Mouse (Mus musculus) gastrocnemius, postnatal 4 days (tissue): ENCODE results near the gene Cysrt1. TPM values are rescaled to one million over a fixed set of nuclear protein-coding genes. Genes with fewer than 3 reads are reported as not detected.

Source experiments
- DNase-seq, 2 experiments: peaks; one replicate each; pipeline ENCODE4 v3.0.0; 2021 to 2022; ENCODE audit warnings: low spot score in 2 of 2, mixed read lengths in 2 of 2
- total RNA-seq, 2 experiments: library from RNA; stranded (reverse); gene quantifications; 2 replicates each; pipeline ENCODE4 v1.2.3; 2021

Gene Cysrt1
- total RNA-seq, 2 experiments from 2014 or later = not detected

DNA sequence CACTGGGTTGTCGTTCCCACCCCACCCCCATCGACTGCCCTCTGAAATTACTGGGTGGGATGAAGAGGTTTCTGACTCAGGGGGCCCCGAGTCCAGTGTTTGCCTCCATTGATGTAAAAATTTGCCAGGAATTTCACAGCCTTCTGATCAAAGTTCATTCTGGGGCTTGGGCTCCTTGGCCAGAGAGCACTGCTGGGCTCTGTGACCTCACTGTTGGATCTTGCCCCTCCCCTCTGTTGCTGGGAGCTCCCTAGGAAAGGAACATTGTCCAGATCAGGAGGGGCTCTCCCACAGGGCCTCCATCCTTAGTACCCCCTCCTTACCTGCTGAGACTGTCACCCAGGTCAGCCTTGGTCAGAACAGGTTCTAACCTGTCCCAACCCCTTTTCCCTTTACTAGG lies 27.8 kb downstream of the Cysrt1 start, which contains the start of gene Stpg3:
Gene Stpg3, minus strand, starts transcription at position 194 of the 400 bp plus-strand sequence.
- DNase-seq = no peak

DNA sequence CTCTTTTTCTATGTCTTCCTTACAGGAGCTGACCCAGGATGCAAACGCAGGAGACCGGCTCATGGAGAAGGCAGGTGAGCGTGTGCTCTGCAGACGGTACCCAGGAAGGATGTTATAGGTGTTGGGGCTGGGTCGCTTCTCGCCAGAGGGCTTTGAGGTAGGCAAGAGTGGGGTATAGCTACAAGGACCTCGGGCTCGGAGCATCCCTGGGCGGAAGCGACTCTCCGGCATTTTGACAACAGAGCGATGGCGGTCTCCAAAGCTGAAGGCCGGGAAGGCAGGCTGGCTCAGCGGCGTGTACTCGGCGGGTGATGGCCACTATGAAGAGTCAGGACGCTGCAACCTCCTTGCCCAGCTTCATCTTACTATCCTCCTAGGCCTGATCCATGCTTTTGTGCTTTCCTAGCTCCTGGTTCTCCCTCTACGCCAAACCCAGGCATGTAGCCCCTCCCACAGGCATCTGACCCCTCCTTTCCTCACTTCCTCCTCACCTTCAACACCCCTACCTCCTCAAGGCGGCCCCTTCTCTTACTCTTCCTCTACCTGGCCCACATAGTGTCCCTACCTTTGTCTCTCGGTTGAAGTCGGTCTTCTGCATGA lies 28.9 kb downstream of the Cysrt1 start:
- no peak for DNase-seq

DNA sequence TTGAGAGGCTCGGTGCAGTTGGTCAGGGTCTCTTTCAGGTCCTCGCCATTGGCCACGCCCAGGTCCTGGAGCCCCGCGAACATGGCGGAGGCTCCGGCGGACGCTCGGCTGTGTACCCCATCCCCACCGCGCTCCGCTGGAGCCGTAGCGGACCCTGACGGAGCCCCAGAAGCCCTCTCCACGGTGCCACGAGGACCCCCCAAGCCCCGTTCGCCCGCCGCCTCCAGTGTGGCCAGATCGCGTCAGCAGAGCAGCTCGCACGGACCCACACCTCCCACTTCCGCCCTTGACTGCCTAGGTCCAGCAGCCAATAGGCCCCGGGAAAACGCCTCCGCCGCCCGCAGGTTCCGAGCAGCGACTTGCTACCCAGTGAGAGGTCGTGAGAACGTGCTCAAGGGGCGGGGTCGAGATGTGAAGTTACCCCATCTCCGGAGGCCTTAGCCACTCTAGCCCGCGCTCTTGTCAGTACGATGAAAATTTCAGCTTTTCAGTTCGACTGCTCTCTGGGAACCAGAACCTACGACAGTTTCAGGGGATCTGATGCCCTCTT lies 31.1 kb downstream of the Cysrt1 start, which contains the start of gene Nelfb:
Gene Nelfb, minus strand, starts transcription at position 369 of the 550 bp plus-strand sequence.
- DNase-seq = peak; percentile 74 to 90

DNA sequence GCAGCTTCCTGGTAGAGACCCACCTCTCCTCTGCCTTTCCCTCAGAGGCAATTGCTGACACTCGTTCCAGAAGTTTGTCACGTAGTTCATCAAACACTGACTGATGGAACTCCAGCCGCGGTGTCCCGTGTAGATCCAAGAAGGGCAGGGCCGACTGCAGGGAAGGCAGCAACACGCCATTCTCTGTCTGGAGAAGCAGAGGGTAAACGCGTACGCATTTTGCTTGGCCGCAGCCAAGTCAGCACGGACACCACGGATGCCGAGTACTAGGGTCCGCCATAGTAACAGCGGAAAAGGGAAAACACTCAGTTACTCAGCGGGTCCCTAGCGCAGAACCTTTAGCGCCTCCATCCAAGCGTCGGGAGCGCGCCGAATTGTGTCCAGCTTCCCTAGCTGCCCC lies 31.6 kb downstream of the Cysrt1 start:
- DNase-seq = no peak

DNA sequence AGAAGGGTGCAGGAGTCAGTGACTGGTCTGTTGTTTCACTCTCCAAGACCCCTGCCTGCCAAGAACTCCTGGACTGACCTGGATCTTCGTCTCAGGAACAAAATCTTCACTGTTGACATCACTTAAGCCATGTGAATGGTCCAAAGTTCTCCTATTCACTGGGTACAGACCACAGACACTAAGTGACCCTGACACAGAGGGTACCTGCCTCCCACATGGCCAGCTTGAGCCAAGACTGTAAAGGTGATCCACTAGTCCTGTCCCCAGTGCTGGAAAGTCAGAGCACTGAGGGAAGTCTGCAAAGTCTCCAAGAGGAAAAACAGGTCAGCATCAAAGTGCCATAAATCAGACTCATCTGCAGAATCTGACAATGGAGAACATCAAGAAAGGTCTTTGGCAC lies 34.7 kb downstream of the Cysrt1 start:
- DNase-seq = no peak

DNA sequence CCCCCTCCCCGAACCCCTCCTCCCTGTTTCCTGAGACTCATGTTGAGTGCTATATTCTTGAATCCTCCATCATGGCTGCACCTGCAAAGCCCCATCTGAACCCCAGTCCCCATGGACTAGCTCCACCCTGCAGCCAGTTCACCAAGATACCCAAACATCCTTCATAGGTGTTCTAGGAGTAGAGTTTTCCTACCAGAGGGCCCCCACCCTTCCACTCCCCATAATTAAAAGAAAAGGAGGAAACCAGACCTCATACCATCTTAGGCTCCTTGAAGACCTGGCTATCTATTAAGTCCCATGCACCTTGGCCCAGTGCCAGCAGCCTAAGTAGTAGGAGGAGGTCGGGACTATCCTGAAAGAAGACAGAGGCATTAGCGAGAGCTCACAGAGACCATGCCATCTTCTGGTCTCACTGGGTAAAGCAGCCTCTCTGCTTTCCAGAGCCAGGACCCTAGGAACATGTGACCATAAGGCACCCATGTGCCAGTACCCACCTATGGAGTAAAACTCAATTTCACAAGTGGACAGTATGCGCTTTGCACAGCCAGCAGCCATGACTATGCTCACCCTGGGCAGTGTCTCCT lies 38.5 kb downstream of the Cysrt1 start:
- DNase-seq = no peak

DNA sequence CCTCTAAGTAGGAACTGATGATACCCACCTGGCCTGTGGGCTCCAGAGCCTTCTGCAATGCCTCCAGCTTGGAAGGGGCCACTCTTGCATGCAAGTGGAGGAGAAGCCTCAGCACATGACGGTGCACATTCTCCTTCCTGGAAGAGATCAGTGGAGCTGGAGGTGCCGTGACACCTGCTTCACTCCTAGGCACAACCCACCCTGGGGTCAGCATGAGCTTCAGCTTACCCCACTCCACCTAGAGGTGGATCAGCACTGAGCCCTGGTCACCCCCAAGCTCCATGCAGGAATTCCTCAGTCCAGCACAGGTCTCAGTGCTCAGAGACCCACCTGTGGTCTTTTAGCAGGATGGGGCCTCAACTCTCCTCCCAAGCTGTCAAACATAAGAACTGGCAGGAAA lies 41.6 kb downstream of the Cysrt1 start:
- DNase-seq = no peak

DNA sequence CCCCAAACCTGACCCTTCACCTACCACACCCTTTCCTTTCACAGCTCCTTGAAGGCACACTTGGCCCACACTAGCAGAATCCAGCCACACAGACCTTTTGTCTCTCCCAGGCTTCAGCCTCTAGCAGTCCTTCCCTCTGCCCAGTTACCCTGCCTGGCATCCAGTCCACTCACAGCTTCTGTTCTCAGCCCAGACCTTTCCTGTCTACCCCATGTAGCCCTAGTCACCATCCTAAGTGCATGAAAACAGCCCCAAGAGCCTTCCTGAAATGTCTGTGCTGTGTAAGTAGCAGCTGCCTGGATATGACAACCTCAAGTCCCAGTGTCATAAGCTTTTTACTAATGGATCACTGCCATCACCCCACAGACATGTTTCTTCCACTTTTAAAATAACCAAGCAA lies 44.3 kb downstream of the Cysrt1 start:
- no peak for DNase-seq

DNA sequence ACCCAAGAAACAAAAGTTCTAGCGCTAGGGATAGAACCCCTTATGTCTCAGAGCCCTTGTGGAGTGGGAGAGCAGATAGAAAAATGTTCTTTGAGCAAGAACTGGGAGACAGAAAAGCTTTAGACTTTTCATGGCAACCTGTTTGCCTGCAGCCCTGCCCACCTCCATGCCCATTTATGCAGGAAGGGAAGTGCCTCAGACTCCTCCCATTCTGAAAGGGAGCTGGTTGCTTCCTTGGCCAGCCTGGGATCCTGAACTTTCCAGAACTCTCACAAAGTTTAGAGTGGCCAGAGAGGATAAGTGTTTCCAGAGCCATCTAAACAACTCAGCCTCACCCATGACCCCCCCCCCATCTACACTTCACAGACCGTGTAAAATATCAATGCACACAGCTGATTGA lies 45.1 kb downstream of the Cysrt1 start:
- DNase-seq = no peak

DNA sequence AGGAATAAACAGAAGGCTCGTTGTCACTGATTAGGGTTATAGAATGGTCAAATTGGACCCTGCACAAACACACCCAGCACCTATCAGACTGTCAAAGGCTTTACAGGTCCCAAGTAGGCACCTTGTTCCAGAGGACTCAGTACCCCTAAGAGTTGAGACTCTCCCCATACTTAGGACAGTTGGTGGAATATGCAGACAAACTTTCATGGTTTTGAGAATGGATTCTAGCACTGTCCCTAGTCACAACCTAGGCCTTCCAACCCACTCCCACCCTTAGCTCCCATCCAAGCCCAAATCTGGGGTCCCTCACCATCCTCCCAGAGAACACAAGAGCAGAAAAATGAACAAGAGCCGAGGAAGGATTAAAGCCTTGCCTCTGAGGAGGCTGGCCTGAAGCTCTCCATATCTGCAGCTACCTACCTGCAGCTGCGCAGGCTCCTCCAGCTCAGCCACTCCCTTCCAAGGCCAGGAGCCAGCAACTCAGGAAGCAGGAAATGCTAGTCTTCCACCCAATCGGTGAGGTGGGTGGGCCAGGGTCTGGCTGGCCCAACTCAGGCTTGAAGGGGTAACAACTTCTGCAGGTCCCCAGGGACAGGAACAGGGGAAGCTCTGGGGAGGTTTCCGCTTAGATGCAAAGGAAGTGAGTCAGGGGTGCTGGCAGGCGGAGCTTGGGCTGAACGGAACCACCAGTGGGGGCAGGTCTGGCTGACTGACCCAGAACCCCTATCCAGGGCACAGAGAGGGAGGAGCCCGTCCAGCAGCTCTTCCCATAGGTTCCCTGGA lies 45.9 kb downstream of the Cysrt1 start, which contains the start of gene Tor4a:
Gene Tor4a, minus strand, starts transcription at position 715 of the 783 bp plus-strand sequence.
- peak in 1 of 2 experiments; percentile 40 for DNase-seq

DNA sequence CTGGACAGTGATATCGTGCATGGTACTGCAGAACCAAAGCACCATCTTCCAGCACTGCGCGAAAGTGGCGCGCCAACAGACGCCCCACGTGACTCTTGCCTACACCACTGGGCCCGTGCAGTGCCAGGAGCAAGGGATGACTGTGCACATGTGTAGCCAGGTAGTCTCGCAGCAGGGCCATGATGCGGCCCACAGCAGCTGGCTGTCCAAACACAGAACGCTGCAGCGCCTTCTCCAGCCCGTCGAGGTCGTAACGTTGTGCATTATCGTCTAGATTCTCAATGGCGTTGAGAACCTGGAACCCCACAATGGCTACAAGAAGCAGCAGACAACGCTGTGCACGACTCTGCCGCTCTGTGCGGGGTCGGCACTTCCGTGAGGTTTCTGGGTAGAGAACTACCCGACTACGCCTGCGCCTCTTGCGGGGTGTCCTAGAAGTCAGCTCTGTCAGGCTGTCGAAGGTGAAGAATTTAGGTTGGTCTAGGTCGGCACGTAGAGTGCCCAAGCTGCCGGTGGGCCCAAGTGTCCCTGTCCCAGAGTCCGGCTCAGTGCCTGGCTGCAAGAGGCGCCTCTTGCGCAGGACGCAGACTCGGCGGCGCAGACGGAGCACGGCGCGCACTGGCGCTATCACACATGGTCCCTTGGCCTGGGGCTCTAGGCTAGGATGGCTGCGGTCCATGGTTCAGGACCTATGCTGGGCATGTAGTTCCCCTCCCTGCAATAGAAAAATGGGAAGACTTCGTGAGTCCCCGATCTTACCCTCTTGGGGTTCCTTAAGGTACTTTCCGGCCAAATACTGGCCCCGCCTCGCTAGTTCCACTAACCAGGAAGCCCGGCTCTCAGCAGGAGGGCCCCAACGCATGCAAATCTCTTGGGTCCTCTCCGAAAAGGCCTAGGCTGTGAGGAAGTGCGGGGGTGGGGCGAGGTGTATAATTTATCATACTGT lies 46.8 kb downstream of the Cysrt1 start:
- DNase-seq = peak in 1 of 2 experiments; percentile 38

DNA sequence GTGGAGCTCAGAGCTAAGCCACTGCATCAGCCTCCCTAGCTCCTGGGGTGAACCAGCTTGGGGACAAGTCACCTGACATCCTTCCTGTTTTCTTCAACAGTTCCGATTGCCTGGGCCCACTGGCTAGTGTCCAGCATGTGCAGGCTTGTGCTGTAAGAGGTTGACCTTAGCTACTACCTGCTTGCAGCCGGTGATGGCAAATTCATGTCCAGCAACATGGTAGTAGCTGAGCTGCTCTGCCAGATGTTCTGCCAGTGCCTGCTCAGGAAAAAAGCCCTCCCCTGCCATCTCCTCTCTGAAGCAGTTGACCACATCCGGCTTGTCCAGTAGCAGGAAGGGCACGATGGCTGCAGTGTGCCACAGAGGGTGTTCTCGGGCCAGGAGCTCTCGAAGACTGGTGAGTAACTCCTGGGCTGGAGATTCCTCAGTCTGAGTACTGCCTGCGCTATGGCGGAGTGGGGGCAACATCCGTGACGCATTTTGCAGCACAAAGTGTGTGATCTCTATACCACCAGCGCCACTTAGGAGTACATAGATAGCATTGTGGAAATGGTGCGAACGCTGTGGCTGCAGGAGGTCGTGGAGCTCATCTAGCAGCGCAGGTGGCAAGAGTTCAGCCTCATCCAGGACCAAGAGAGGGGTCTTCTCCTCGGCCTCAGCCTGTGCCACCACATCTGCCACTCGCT lies 47.6 kb downstream of the Cysrt1 start:
- no peak for DNase-seq

DNA sequence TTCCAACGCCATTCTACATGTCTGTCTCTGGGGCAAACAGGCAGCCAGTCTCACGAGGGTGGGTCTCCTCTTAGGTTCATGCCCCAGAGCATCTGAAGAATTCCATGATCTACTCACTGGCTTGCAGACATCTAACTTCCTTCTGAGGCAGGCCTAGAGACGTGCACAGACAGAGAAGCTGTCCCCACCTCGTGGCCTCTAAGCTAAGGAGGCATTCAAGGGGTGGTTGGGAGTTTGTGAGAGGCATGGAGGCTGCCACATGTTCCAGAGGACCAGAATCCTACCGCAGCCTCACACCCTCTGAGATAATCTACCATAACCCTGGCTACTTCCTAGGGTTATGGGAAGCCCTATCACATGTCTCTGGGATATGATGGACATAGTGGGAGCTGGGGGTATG lies 48.2 kb downstream of the Cysrt1 start:
- no peak for DNase-seq

DNA sequence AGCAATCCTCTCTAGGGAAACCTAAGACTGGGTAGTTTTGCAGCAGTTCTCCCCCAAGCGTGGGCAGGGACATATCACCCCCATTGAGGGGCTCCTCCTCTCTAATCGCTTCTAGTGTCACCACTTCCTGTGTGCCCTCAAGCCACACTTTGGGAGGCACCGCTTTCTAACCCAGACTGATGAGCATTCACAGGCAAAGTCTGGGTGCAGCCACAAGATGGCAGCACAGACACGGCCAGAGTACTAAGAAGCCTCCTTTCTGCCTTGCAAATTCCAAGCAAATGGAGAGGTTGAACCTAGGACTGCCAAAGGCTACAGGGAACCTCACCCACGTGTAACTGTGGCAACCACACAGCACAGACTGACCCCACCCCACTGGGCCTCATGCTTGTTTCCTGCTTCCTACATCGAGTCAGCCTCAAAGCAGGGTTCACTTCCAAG lies 48.9 kb downstream of the Cysrt1 start:
- DNase-seq = peak in 1 of 2 experiments; percentile 77

Other genes starting within 250 kb of the Cysrt1 start
- gene Nsmf, start 188.1 kb downstream of the Cysrt1 start, total RNA-seq = 10 to 100 TPM; 43.1 to 47.7 TPM
- gene Entpd8, start 162.1 kb downstream of the Cysrt1 start, total RNA-seq = not detected
- not detected for gene Noxa1, start 147.3 kb downstream of the Cysrt1 start, total RNA-seq
- 10 to 100 TPM; 20.8 to 22.5 TPM for gene Nrarp, start 61.7 kb downstream of the Cysrt1 start, total RNA-seq
- gene Tor4a, start 45.6 kb downstream of the Cysrt1 start, total RNA-seq = 1 to 10 TPM; 2.7 to 2.9 TPM
- gene Nelfb, start 31.0 kb downstream of the Cysrt1 start, total RNA-seq = 10 to 100 TPM; 43.4 to 47.7 TPM
- not detected for gene Stpg3, start 27.8 kb downstream of the Cysrt1 start, total RNA-seq
- under 1 TPM in 1 of 2 experiments, not detected in 1; 0.25 TPM for gene Fam166a, start 23.7 kb downstream of the Cysrt1 start, total RNA-seq
- 100 to 1,000 TPM; 360 to 390 TPM for gene Tubb4b, start 17.8 kb downstream of the Cysrt1 start, total RNA-seq
- not detected for gene Slc34a3, start 8.1 kb downstream of the Cysrt1 start, total RNA-seq
- not detected for gene Rnf224, start 5.7 kb downstream of the Cysrt1 start, total RNA-seq
- gene Rnf208, start 197 bp downstream of the Cysrt1 start, total RNA-seq = 1 to 10 TPM; 1.4 to 2.0 TPM
- 1 to 10 TPM; 1.3 to 1.5 TPM for gene AL732309.1, start 4.4 kb upstream of the Cysrt1 start, total RNA-seq
- gene Tmem203, start 13.0 kb upstream of the Cysrt1 start, total RNA-seq = 10 to 100 TPM; 18.8 to 19.7 TPM
- gene Tprn, start 20.2 kb upstream of the Cysrt1 start, total RNA-seq = 1 to 10 TPM; 4.8 to 6.3 TPM
- 10 to 100 TPM; 55.9 to 58.1 TPM for gene Ssna1, start 30.0 kb upstream of the Cysrt1 start, total RNA-seq
- gene Anapc2, start 30.0 kb upstream of the Cysrt1 start, total RNA-seq = 10 to 100 TPM; 64.9 to 69.0 TPM
- gene Tmem210, start 45.7 kb upstream of the Cysrt1 start, total RNA-seq = not detected
- gene Lrrc26, start 47.5 kb upstream of the Cysrt1 start, total RNA-seq = not detected
- gene Grin1, start 76.7 kb upstream of the Cysrt1 start, total RNA-seq = under 1 TPM; 0.17 to 0.26 TPM
- 10 to 100 TPM; 36.5 to 40.2 TPM for gene Man1b1, start 89.9 kb upstream of the Cysrt1 start, total RNA-seq
- 10 to 100 TPM in 1 of 2 experiments, 1 to 10 TPM in 1; 8.1 to 11.9 TPM for gene Dpp7, start 113.9 kb upstream of the Cysrt1 start, total RNA-seq
- gene Uap1l1, start 123.2 kb upstream of the Cysrt1 start, total RNA-seq = 10 to 100 TPM; 11.2 to 14.3 TPM
- 1 to 10 TPM; 6.2 TPM for gene Sapcd2, start 129.9 kb upstream of the Cysrt1 start, total RNA-seq
- gene Entpd2, start 153.4 kb upstream of the Cysrt1 start, total RNA-seq = 10 to 100 TPM; 35.1 to 42.0 TPM
- gene Npdc1, start 156.9 kb upstream of the Cysrt1 start, total RNA-seq = 10 to 100 TPM; 41.2 to 45.9 TPM
- gene Fut7, start 180.8 kb upstream of the Cysrt1 start, total RNA-seq = under 1 TPM in 1 of 2 experiments, not detected in 1; 0.34 TPM
- 10 to 100 TPM; 12.7 to 13.8 TPM for gene Abca2, start 186.3 kb upstream of the Cysrt1 start, total RNA-seq
- under 1 TPM in 1 of 2 experiments, not detected in 1; 0.34 TPM for gene Clic3, start 214.4 kb upstream of the Cysrt1 start, total RNA-seq
- 10 to 100 TPM; 40.0 to 45.9 TPM for gene Paxx, start 218.6 kb upstream of the Cysrt1 start, total RNA-seq
- 1 to 10 TPM; 2.9 to 3.9 TPM for gene Ptgds, start 227.6 kb upstream of the Cysrt1 start, total RNA-seq